Mouse (Mus musculus): ENCODE measurements at regions not wholly inside any gene's neighbourhood (a gene's known extent, or its start where the extent isn't known, plus 50 kb on each side); places are given as distances from the start of the nearest gene placed in this dataset.

- no peaks in the 10 kb centered on the region for H3K36me3 ChIP-seq (ENCODE audit: control insufficient read depth, insufficient read depth, low read length)
- no peak overlapping the region for H3K4me3 ChIP-seq (ENCODE audit: low read length)
- no peaks in the 10 kb centered on the region; the same call in 1 of the 2 replicates for H3K9me3 ChIP-seq (ENCODE audit: control insufficient read depth, low read length)
- no peak overlapping the region for H3K9ac ChIP-seq (ENCODE audit: low read depth, low read length)
- WGBS, result 54% methylated on average over 4 of the region's 4 CpGs
- no peak for ATAC-seq
- H3K27me3 ChIP-seq (replicated peaks; ENCODE audit: control insufficient read depth, insufficient read depth, low read length), result no peaks in the 10 kb centered on the region
- no peak overlapping the region for H3K27ac ChIP-seq (ENCODE audit: low read length)
- H3K4me1 ChIP-seq (ENCODE audit: control insufficient read depth, insufficient read depth, low read length), result no peaks in the 10 kb centered on the region
- no peak overlapping the region for H3K4me2 ChIP-seq (ENCODE audit: low read depth, low read length)
Observed at GRCm38 (mm10) chr1:75862757-75863156, 316.7 kb downstream of the Slc4a3 start.

- Histone ChIP-seq H3K27me3 (replicated peaks; ENCODE audit: control insufficient read depth, insufficient read depth, low read length) (no peaks in the 10 kb centered on the region), H3K4me1 (ENCODE audit: control insufficient read depth, insufficient read depth, low read length) (no peaks in the 10 kb centered on the region), H3K4me3 (ENCODE audit: low read length) (no peak overlapping the region), H3K27ac (ENCODE audit: low read length) (no peak overlapping the region), H3K9ac (ENCODE audit: low read depth, low read length) (no peak overlapping the region), H3K9me3 (ENCODE audit: control insufficient read depth, low read length) (no peaks in the 10 kb centered on the region; the same call in 1 of the 2 replicates), H3K36me3 (ENCODE audit: control insufficient read depth, insufficient read depth, low read length) (no peaks in the 10 kb centered on the region), H3K4me2 (ENCODE audit: low read depth, low read length) (no peak overlapping the region)
- WGBS, result 56% methylated on average over 6 of the region's 6 CpGs
- no peak for ATAC-seq
Observed at GRCm38 (mm10) chr1:75866556-75866955, 320.5 kb downstream of the Slc4a3 start.

- Histone ChIP-seq H3K36me3 (ENCODE audit: control insufficient read depth, insufficient read depth, low read length) (no peaks in the 10 kb centered on the region), H3K27ac (ENCODE audit: low read length) (no peak overlapping the region), H3K27me3 (replicated peaks; ENCODE audit: control insufficient read depth, insufficient read depth, low read length) (no peaks in the 10 kb centered on the region), H3K9me3 (ENCODE audit: control insufficient read depth, low read length) (no peaks in the 10 kb centered on the region), H3K4me3 (ENCODE audit: low read length) (no peak overlapping the region), H3K4me1 (ENCODE audit: control insufficient read depth, insufficient read depth, low read length) (no peaks in the 10 kb centered on the region), H3K4me2 (ENCODE audit: low read depth, low read length) (no peak overlapping the region), H3K9ac (ENCODE audit: low read depth, low read length) (no peak overlapping the region)
- ATAC-seq, result no peak
- 70% methylated on average over 2 of the region's 2 CpGs for WGBS
Observed at GRCm38 (mm10) chr1:75869414-75869813, 323.3 kb downstream of the Slc4a3 start.

- Histone ChIP-seq H3K27ac (ENCODE audit: low read length) (no peak overlapping the region), H3K4me1 (ENCODE audit: control insufficient read depth, insufficient read depth, low read length) (no peaks in the 10 kb centered on the region), H3K27me3 (replicated peaks; ENCODE audit: control insufficient read depth, insufficient read depth, low read length) (no peaks in the 10 kb centered on the region), H3K9ac (ENCODE audit: low read depth, low read length) (no peak overlapping the region), H3K36me3 (ENCODE audit: control insufficient read depth, insufficient read depth, low read length) (no peaks in the 10 kb centered on the region), H3K4me2 (ENCODE audit: low read depth, low read length) (no peak overlapping the region), H3K9me3 (ENCODE audit: control insufficient read depth, low read length) (no peaks in the 10 kb centered on the region), H3K4me3 (ENCODE audit: low read length) (no peak overlapping the region)
- 70% methylated on average over 5 of the region's 5 CpGs for WGBS
- ATAC-seq, result no peak
Observed at GRCm38 (mm10) chr1:75869846-75870245, 323.8 kb downstream of the Slc4a3 start.

- no peak overlapping the region for H3K27ac ChIP-seq (ENCODE audit: low read length)
- no peak overlapping the region for H3K4me3 ChIP-seq (ENCODE audit: low read length)
- H3K36me3 ChIP-seq (ENCODE audit: control insufficient read depth, insufficient read depth, low read length), result no peaks in the 10 kb centered on the region
- H3K9me3 ChIP-seq (ENCODE audit: control insufficient read depth, low read length), result no peaks in the 10 kb centered on the region
- H3K4me2 ChIP-seq (ENCODE audit: low read depth, low read length), result no peak overlapping the region
- H3K4me1 ChIP-seq (ENCODE audit: control insufficient read depth, insufficient read depth, low read length), result no peaks in the 10 kb centered on the region
- no peak overlapping the region for H3K9ac ChIP-seq (ENCODE audit: low read depth, low read length)
- no peaks in the 10 kb centered on the region for H3K27me3 ChIP-seq (replicated peaks; ENCODE audit: control insufficient read depth, insufficient read depth, low read length)
- no peak for ATAC-seq
- WGBS, result 91% methylated on average over 6 of the region's 6 CpGs
Observed at GRCm38 (mm10) chr1:75873911-75874310, 327.8 kb downstream of the Slc4a3 start.

- 77% methylated on average over 5 of the region's 5 CpGs for WGBS
- no peak for ATAC-seq
Observed at GRCm38 (mm10) chr1:75877209-75877608, 331.1 kb downstream of the Slc4a3 start.

GRCm38 (mm10) chr1:75885632-75886031 lies 339.6 kb downstream of the Slc4a3 start:
- H3K4me3 ChIP-seq (ENCODE audit: low read length), result no peak overlapping the region
- H3K9me3 ChIP-seq (ENCODE audit: control insufficient read depth, low read length), result no peaks in the 10 kb centered on the region
- WGBS, result 25% methylated on average over 7 of the region's 7 CpGs
- H3K27ac ChIP-seq (ENCODE audit: low read length), result no peak overlapping the region
- H3K36me3 ChIP-seq (ENCODE audit: control insufficient read depth, insufficient read depth, low read length), result no peaks in the 10 kb centered on the region
- no peak overlapping the region for H3K9ac ChIP-seq (ENCODE audit: low read depth, low read length)
- no peak overlapping the region for H3K4me2 ChIP-seq (ENCODE audit: low read depth, low read length)
- H3K27me3 ChIP-seq (replicated peaks; ENCODE audit: control insufficient read depth, insufficient read depth, low read length), result no peaks in the 10 kb centered on the region
- ATAC-seq, result no peak
- H3K4me1 ChIP-seq (ENCODE audit: control insufficient read depth, insufficient read depth, low read length), result no peaks in the 10 kb centered on the region

More at GRCm38 (mm10) chr1:75877209-75877608, 331.1 kb downstream of the Slc4a3 start:
- no peaks in the 10 kb centered on the region for H3K27me3 ChIP-seq (replicated peaks; ENCODE audit: control insufficient read depth, insufficient read depth, low read length)
- H3K9ac ChIP-seq (ENCODE audit: low read depth, low read length), result no peak overlapping the region
- H3K4me2 ChIP-seq (ENCODE audit: low read depth, low read length), result no peak overlapping the region
- no peaks in the 10 kb centered on the region for H3K36me3 ChIP-seq (ENCODE audit: control insufficient read depth, insufficient read depth, low read length)
- no peak overlapping the region for H3K4me3 ChIP-seq (ENCODE audit: low read length)
- H3K9me3 ChIP-seq (ENCODE audit: control insufficient read depth, low read length), result no peaks in the 10 kb centered on the region
- H3K27ac ChIP-seq (ENCODE audit: low read length), result no peak overlapping the region
- H3K4me1 ChIP-seq (ENCODE audit: control insufficient read depth, insufficient read depth, low read length), result no peaks in the 10 kb centered on the region

- Histone ChIP-seq H3K4me1 (ENCODE audit: control insufficient read depth, insufficient read depth, low read length) (no peaks in the 10 kb centered on the region), H3K9me3 (ENCODE audit: control insufficient read depth, low read length) (peaks cover 2% of the 10 kb centered on the region; the same call in 1 of the 2 replicates), H3K9ac (ENCODE audit: low read depth, low read length) (no peak overlapping the region), H3K4me2 (ENCODE audit: low read depth, low read length) (no peak overlapping the region), H3K4me3 (ENCODE audit: low read length) (no peak overlapping the region), H3K27me3 (replicated peaks; ENCODE audit: control insufficient read depth, insufficient read depth, low read length) (no peaks in the 10 kb centered on the region), H3K36me3 (ENCODE audit: control insufficient read depth, insufficient read depth, low read length) (no peaks in the 10 kb centered on the region), H3K27ac (ENCODE audit: low read length) (no peak overlapping the region)
- WGBS, result 38% methylated on average over 9 of the region's 9 CpGs
- ATAC-seq, result no peak
Observed at GRCm38 (mm10) chr1:75888499-75889208, 342.6 kb downstream of the Slc4a3 start.

- Histone ChIP-seq H3K27me3 (replicated peaks; ENCODE audit: control insufficient read depth, insufficient read depth, low read length) (no peaks in the 10 kb centered on the region), H3K27ac (ENCODE audit: low read length) (no peak overlapping the region), H3K4me3 (ENCODE audit: low read length) (no peak overlapping the region), H3K9me3 (ENCODE audit: control insufficient read depth, low read length) (peaks cover 3% of the 10 kb centered on the region; the same call in 1 of the 2 replicates), H3K4me1 (ENCODE audit: control insufficient read depth, insufficient read depth, low read length) (no peaks in the 10 kb centered on the region), H3K36me3 (ENCODE audit: control insufficient read depth, insufficient read depth, low read length) (no peaks in the 10 kb centered on the region), H3K9ac (ENCODE audit: low read depth, low read length) (no peak overlapping the region), H3K4me2 (ENCODE audit: low read depth, low read length) (no peak overlapping the region)
- WGBS, result 81% methylated on average over 4 of the region's 4 CpGs
- ATAC-seq, result no peak
Observed at GRCm38 (mm10) chr1:75889847-75890591, 344.0 kb downstream of the Slc4a3 start.

Measured in intestine, embryonic 16.5 days (tissue).